Mouse (Mus musculus): ENCODE results near the gene Il20rb.

- TF ChIP-seq TAL1 (IDR thresholded peaks at IDR 0.05; ENCODE audit: low read length): no peak
- TF ChIP-seq GATA1 (IDR thresholded peaks at IDR 0.05; ENCODE audit: low read length): no peak
These were observed 1.6 kb upstream of the Il20rb start for GRCm38 (mm10) chr9:100488056-100488713.
